Mouse (Mus musculus) ES-E14 (cell line): ENCODE measurements at regions not wholly inside any gene's neighbourhood (a gene's known extent, or its start where the extent isn't known, plus 50 kb on each side); places are given as distances from the start of the nearest gene placed in this dataset.

ENCODE experiments used
- DNase-seq: peaks from one replicate; pipeline ENCODE4 v3.0.0-alpha.2; 2013; ENCODE audit warnings: low read depth, low spot score
- H3K27ac ChIP-seq: 2 replicates; pipeline ENCODE4 v1.5.1; 2012; ENCODE audit warnings: low read depth, mild to moderate bottlenecking, low read length, moderate library complexity, mixed read lengths; ENCODE audit not compliant: poor library complexity, insufficient read depth, severe bottlenecking
- H3K36me3 ChIP-seq: 2 replicates; pipeline ENCODE4 v1.6.1; 2012; ENCODE audit warnings: mild to moderate bottlenecking, low read length, moderate library complexity, mixed read lengths; ENCODE audit not compliant: control insufficient read depth, poor library complexity, insufficient read depth, severe bottlenecking
- H3K4me1 ChIP-seq, 2 experiments: fragments of 150-350 bp in 1 of 2; sonication (generic) in 1 of 2; 2 replicates each; pipeline ENCODE4 v1.6.1; 2012; ENCODE audit warnings: low read length in 2 of 2, mild to moderate bottlenecking in 1 of 2, mixed read lengths in 1 of 2; ENCODE audit not compliant: control insufficient read depth in 2 of 2, insufficient read depth in 2 of 2, poor library complexity in 1 of 2
- H3K4me3 ChIP-seq, 2 experiments: fragments of 150-350 bp in 1 of 2; sonication (generic) in 1 of 2; 2 replicates each; pipeline ENCODE4 v1.5.1; 2012; ENCODE audit warnings: low read length in 2 of 2, low read depth in 1 of 2, mild to moderate bottlenecking in 1 of 2, mixed read lengths in 1 of 2; ENCODE audit not compliant: insufficient read depth in 1 of 2, poor library complexity in 1 of 2, severe bottlenecking in 1 of 2
- H3K9ac ChIP-seq: 2 replicates; pipeline ENCODE4 v1.6.1; 2012; ENCODE audit warnings: low read depth, mild to moderate bottlenecking, low read length, mixed read lengths; ENCODE audit not compliant: poor library complexity, insufficient read depth, severe bottlenecking
- H3K9me3 ChIP-seq: fragments of 150-350 bp; sonication (generic); 2 replicates; pipeline ENCODE4 v1.6.1; 2012; ENCODE audit warnings: low read depth, mild to moderate bottlenecking, low read length; ENCODE audit not compliant: control insufficient read depth, insufficient read depth
- CHD2 ChIP-seq: IDR thresholded peaks from 2 replicates; pipeline ENCODE4 v1.6.1; 2014; ENCODE audit warnings: mild to moderate bottlenecking, low read depth, low read length, inconsistent platforms
- HCFC1 ChIP-seq: IDR thresholded peaks from 2 replicates; pipeline ENCODE4 v1.6.1; 2012; ENCODE audit warnings: low read length, inconsistent platforms, borderline replicate concordance; ENCODE audit not compliant: insufficient read depth
- MAFK ChIP-seq: IDR thresholded peaks from 2 replicates; pipeline ENCODE4 v1.6.1; 2014; ENCODE audit warnings: mild to moderate bottlenecking, low read depth, low read length, inconsistent platforms; ENCODE audit not compliant: insufficient read depth
- ZC3H11A ChIP-seq: IDR thresholded peaks from 2 replicates; pipeline ENCODE4 v1.6.1; 2012; ENCODE audit warnings: low read depth, mild to moderate bottlenecking, inconsistent platforms, low read length, borderline replicate concordance
- ZNF384 ChIP-seq: IDR thresholded peaks from 2 replicates; pipeline ENCODE4 v1.6.1; 2012; ENCODE audit warnings: low read depth, low read length, inconsistent platforms
- in situ Hi-C, 2 experiments: fragments of 600-800 bp; cut with MboI; formaldehyde crosslinking; loops; one replicate each; pipeline ENCODE4 v1.15.1; 2025; ENCODE audit warnings: low sequenced_read_pairs in 2 of 2, inconsistent platforms in 1 of 2; ENCODE audit not compliant: unreplicated experiment in 2 of 2

- no peak overlapping the region for H3K9ac ChIP-seq
- TF ChIP-seq ZC3H11A (no peak), ZNF384 (no peak), CHD2 (no peak), HCFC1 (no peak), MAFK (no peak)
- no peak overlapping the region for H3K27ac ChIP-seq
- DNase-seq: no peak
- H3K4me3 ChIP-seq: no peak overlapping the region
- in situ Hi-C loops: no loop called here
- no peaks in the 10 kb centered on the region for H3K9me3 ChIP-seq
- H3K36me3 ChIP-seq: no peaks in the 10 kb centered on the region
- peaks cover 3 to 4% of the 10 kb centered on the region in 2 experiments; a peak in 3 of 4 replicates for H3K4me1 ChIP-seq
These were observed 147.0 kb downstream of the Plpp3 start for GRCm38 (mm10) chr4:105304166-105304565.

- no peak overlapping the region for H3K27ac ChIP-seq
These were observed 148.8 kb downstream of the Plpp3 start for GRCm38 (mm10) chr4:105305931-105306330.

GRCm38 (mm10) chr4:105307356-105307755, 150.2 kb downstream of the Plpp3 start:
- Histone ChIP-seq H3K9ac (no peak overlapping the region), H3K27ac (no peak overlapping the region), H3K4me3 (no peak overlapping the region), H3K4me1 (no peaks in the 10 kb centered on the region; a peak in 1 of 4 replicates), H3K36me3 (no peaks in the 10 kb centered on the region), H3K9me3 (no peaks in the 10 kb centered on the region)
- in situ Hi-C loops: no loop called here
- no peak for DNase-seq
- TF ChIP-seq HCFC1: no peak
- TF ChIP-seq CHD2: no peak
- no peak for TF ChIP-seq ZC3H11A
- TF ChIP-seq MAFK: no peak

More at GRCm38 (mm10) chr4:105305931-105306330, 148.8 kb downstream of the Plpp3 start:
- no peaks in the 10 kb centered on the region for H3K9me3 ChIP-seq
- H3K36me3 ChIP-seq: no peaks in the 10 kb centered on the region
- no peak overlapping the region for H3K4me3 ChIP-seq
- DNase-seq: no peak
- no peak overlapping the region for H3K9ac ChIP-seq
- no peak for TF ChIP-seq HCFC1
- TF ChIP-seq ZNF384: no peak
- TF ChIP-seq ZC3H11A: no peak
- TF ChIP-seq MAFK: no peak
- TF ChIP-seq CHD2: no peak
- peaks cover 0 to 3% of the 10 kb centered on the region in 2 experiments; a peak in 2 of 4 replicates for H3K4me1 ChIP-seq
- in situ Hi-C loops: no loop called here

GRCm38 (mm10) chr4:105307905-105308304, 150.8 kb downstream of the Plpp3 start:
- H3K9ac ChIP-seq: no peak overlapping the region
- H3K4me3 ChIP-seq: no peak overlapping the region
- in situ Hi-C loops: no loop called here
- TF ChIP-seq HCFC1: no peak
- TF ChIP-seq ZC3H11A: no peak
- no peak for TF ChIP-seq MAFK
- TF ChIP-seq CHD2: no peak
- TF ChIP-seq ZNF384: no peak
- H3K36me3 ChIP-seq: no peaks in the 10 kb centered on the region
- DNase-seq: no peak
- no peak overlapping the region for H3K27ac ChIP-seq
- H3K9me3 ChIP-seq: no peaks in the 10 kb centered on the region
- H3K4me1 ChIP-seq: no peaks in the 10 kb centered on the region

GRCm38 (mm10) chr4:105308971-105309488, 151.9 kb downstream of the Plpp3 start:
- Histone ChIP-seq H3K9me3 (no peaks in the 10 kb centered on the region), H3K27ac (no peak overlapping the region)
- in situ Hi-C loops: no loop called here

More at GRCm38 (mm10) chr4:105308971-105309488, 151.9 kb downstream of the Plpp3 start:
- TF ChIP-seq MAFK: no peak
- TF ChIP-seq ZC3H11A: no peak
- TF ChIP-seq ZNF384: no peak
- TF ChIP-seq HCFC1: no peak
- TF ChIP-seq CHD2: no peak
- Histone ChIP-seq H3K4me1 (no peaks in the 10 kb centered on the region), H3K4me3 (no peak overlapping the region), H3K36me3 (no peaks in the 10 kb centered on the region), H3K9ac (no peak overlapping the region)
- DNase-seq: no peak
